Mouse (Mus musculus) forebrain, embryonic 16.5 days (tissue): ENCODE data around the gene Snrpb. TPM values are rescaled to one million over a fixed set of nuclear protein-coding genes. Genes with fewer than 3 reads are reported as not detected.

Experiments used
- ATAC-seq: fragments of 200-750 bp; cut with Nextera tagmentation; 2 replicates; pipeline ENCODE4 v1.8.0; 2017; ENCODE audit warnings: mild to moderate bottlenecking, moderate library complexity
- H3K27ac ChIP-seq: fragments of 300-500 bp; sonication (generic); 2 replicates; pipeline ENCODE4 v1.5.1; 2014; ENCODE audit warnings: low read length, control low read depth
- H3K27me3 ChIP-seq: fragments of 300-500 bp; sonication (generic); replicated peaks from 2 replicates; pipeline ENCODE4 v1.6.1; 2014; ENCODE audit warnings: low read length; ENCODE audit not compliant: control insufficient read depth, insufficient read depth
- H3K36me3 ChIP-seq: fragments of 300-500 bp; sonication (generic); 2 replicates; pipeline ENCODE4 v1.6.1; 2014; ENCODE audit not compliant: control insufficient read depth, insufficient read depth
- H3K4me1 ChIP-seq: fragments of 300-500 bp; sonication (generic); replicated peaks from 2 replicates; pipeline ENCODE4 v1.6.1; 2014; ENCODE audit warnings: low read length; ENCODE audit not compliant: control insufficient read depth, insufficient read depth
- H3K4me2 ChIP-seq: fragments of 300-500 bp; sonication (generic); 2 replicates; pipeline ENCODE4 v1.6.1; 2014; ENCODE audit warnings: mild to moderate bottlenecking, low read length, control low read depth
- H3K4me3 ChIP-seq: fragments of 300-500 bp; sonication (generic); replicated peaks from 2 replicates; pipeline ENCODE4 v1.5.1; 2014; ENCODE audit warnings: mild to moderate bottlenecking, low read length, control low read depth
- H3K9ac ChIP-seq: fragments of 300-500 bp; sonication (generic); replicated peaks from 2 replicates; pipeline ENCODE4 v1.6.1; 2014; ENCODE audit warnings: low read depth, low read length, control low read depth
- H3K9me3 ChIP-seq: fragments of 300-500 bp; sonication (generic); 2 replicates; pipeline ENCODE4 v1.6.1; 2016; ENCODE audit warnings: low read length; ENCODE audit not compliant: control insufficient read depth
- WGBS: fragments of 180-500 bp; shearing (Covaris S2); extraction: QIAGEN DNeasy Blood & Tissue Kit; methylation state at CpG from one replicate; pipeline ENCODE4 v1.1.7; 2014; 5-methylcytosine and 5-hydroxymethylcytosine counted together
- polyA plus RNA-seq: library from polyadenylated mRNA; unstranded; fragments of >200 nt; fragmentation: Nextera tagmentation; extraction: Ambion mirVana; gene quantifications from 2 replicates; pipeline ENCODE4 v1.2.1, GENCODE M21; 2015

Gene Snrpb
- polyA plus RNA-seq, 1 experiment from 2014 or later: 418 TPM

GRCm38 (mm10) chr2:130155171-130155570, 24.0 kb downstream of the Snrpb start:
- Histone ChIP-seq H3K36me3 (no peaks in the 10 kb centered on the region), H3K27me3 (no peaks in the 10 kb centered on the region), H3K9me3 (no peaks in the 10 kb centered on the region), H3K4me2 (no peak overlapping the region), H3K9ac (no peak overlapping the region), H3K4me3 (no peak overlapping the region), H3K4me1 (peaks cover 6% of the 10 kb centered on the region; the same call in 1 of the 2 replicates), H3K27ac (no peak overlapping the region)
- 68% methylated on average over 3 of the region's 3 CpGs for WGBS
- no peak for ATAC-seq

- WGBS: 35% methylated on average over 5 of the region's 5 CpGs
- ATAC-seq: peak; percentile 86
Measured at GRCm38 (mm10) chr2:130146089-130146668, 33.0 kb downstream of the Snrpb start.

DNA sequence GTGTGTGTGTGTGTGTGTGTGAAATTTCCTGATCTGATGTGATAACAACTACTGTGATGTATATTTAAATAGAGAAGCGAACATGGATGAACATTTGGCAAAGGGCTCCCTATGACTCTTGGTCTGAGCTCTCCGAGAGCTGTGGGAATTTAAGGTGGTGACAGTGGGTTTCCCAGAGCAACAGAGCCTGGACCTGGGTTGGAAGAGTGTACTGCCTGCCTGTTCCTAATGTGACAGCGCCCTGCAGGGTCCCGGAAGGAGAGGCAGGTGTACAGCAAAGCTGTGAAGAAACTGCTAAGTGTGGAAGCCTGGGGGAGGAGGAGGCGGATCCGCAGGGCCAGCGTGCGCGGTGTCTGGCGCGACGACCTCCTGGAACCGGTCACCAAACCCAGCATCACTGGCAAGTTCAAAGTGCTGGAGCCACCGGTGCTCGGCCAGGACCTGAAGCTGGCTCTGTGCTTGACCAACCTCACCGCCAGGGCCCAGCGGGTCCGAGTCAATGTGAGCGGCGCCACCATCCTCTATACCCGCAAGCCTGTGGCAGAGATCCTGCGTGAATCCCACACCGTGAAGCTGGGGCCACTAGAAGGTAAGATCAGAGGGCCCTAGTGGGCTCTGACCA, 34.4 kb downstream of the Snrpb start:
- Histone ChIP-seq H3K36me3 (no peaks in the 10 kb centered on the region), H3K4me1 (no peaks in the 10 kb centered on the region), H3K4me3 (no peak overlapping the region), H3K27me3 (no peaks in the 10 kb centered on the region), H3K4me2 (no peak overlapping the region), H3K9ac (no peak overlapping the region), H3K9me3 (no peaks in the 10 kb centered on the region), H3K27ac (no peak overlapping the region)
- WGBS: 81% methylated on average over 23 of the region's 23 CpGs
- ATAC-seq: no peak

More at GRCm38 (mm10) chr2:130146089-130146668, 33.0 kb downstream of the Snrpb start:
- H3K4me1 ChIP-seq: no peaks in the 10 kb centered on the region
- H3K4me2 ChIP-seq: no peak overlapping the region
- H3K4me3 ChIP-seq: no peak overlapping the region
- no peaks in the 10 kb centered on the region for H3K27me3 ChIP-seq
- H3K9ac ChIP-seq: no peak overlapping the region
- H3K27ac ChIP-seq: peak overlapping the region; percentile 45; the same call in 1 of the 2 replicates
- no peaks in the 10 kb centered on the region for H3K36me3 ChIP-seq
- no peaks in the 10 kb centered on the region for H3K9me3 ChIP-seq

GRCm38 (mm10) chr2:130143011-130143410, 36.2 kb downstream of the Snrpb start:
- 90% methylated on average over 8 of the region's 8 CpGs for WGBS
- Histone ChIP-seq H3K9me3 (no peaks in the 10 kb centered on the region), H3K9ac (no peak overlapping the region), H3K4me1 (no peaks in the 10 kb centered on the region), H3K4me3 (no peak overlapping the region), H3K27me3 (no peaks in the 10 kb centered on the region), H3K36me3 (no peaks in the 10 kb centered on the region), H3K4me2 (no peak overlapping the region), H3K27ac (no peak overlapping the region)
- ATAC-seq: no peak

GRCm38 (mm10) chr2:130129687-130130086, 49.5 kb downstream of the Snrpb start:
- Histone ChIP-seq H3K27me3 (no peaks in the 10 kb centered on the region), H3K4me2 (no peak overlapping the region), H3K27ac (no peak overlapping the region), H3K9me3 (no peaks in the 10 kb centered on the region), H3K9ac (no peak overlapping the region), H3K36me3 (no peaks in the 10 kb centered on the region), H3K4me1 (peaks cover 3% of the 10 kb centered on the region; the same call in 1 of the 2 replicates), H3K4me3 (no peak overlapping the region)
- 90% methylated on average over 1 of the region's 1 CpGs for WGBS
- ATAC-seq: no peak

- no peaks in the 10 kb centered on the region for H3K27me3 ChIP-seq
- H3K9ac ChIP-seq: no peak overlapping the region
- peaks cover 3% of the 10 kb centered on the region; the same call in 1 of the 2 replicates for H3K4me1 ChIP-seq
- H3K9me3 ChIP-seq: no peaks in the 10 kb centered on the region
- no peak for ATAC-seq
- H3K36me3 ChIP-seq: no peaks in the 10 kb centered on the region
- 36% methylated on average over 1 of the region's 1 CpGs for WGBS
- H3K27ac ChIP-seq: no peak overlapping the region
- H3K4me3 ChIP-seq: no peak overlapping the region
- H3K4me2 ChIP-seq: no peak overlapping the region
Measured at GRCm38 (mm10) chr2:130126073-130126472, 53.1 kb downstream of the Snrpb start.

DNA sequence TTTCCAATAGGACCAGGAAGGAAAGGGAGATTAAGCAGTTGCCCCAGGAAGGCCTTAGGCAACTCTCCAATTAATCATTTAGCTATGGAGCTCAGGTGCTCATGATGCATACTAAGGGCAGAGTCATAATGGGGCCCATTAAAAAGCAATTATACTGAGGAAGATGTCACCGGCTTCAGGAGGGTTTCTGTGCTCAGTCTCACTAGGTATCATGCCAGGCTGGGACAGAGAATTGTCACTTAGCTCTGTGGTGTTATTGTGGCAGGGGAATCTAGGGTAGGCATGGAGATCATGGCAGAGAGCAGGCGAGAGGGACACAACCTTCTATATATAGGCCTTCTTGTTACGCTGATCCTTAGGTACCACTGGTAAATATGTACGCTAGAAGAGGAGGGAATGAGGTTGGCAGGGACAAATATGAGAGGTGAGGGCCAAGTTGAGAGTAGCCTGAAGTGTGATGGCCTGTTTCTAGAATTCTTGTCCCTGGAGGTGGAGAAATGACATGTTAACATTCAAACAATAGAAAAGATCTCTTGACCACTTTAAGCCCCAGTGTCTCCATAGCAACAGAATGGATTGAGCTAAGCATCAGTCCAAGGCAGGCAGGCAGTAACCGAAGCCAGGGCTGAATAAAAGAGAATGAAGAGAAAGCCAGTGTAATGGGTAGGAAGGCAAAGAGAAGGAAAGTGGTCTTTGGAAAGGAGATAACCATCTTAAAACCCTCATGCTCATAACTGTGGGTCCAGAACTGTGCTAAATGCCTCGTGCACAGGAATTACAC, 53.7 kb downstream of the Snrpb start:
- WGBS: 56% methylated on average over 6 of the region's 6 CpGs
- Histone ChIP-seq H3K4me3 (no peak overlapping the region), H3K4me2 (no peak overlapping the region), H3K9me3 (no peaks in the 10 kb centered on the region), H3K27me3 (no peaks in the 10 kb centered on the region), H3K4me1 (peaks cover 3% of the 10 kb centered on the region; the same call in 1 of the 2 replicates), H3K36me3 (no peaks in the 10 kb centered on the region), H3K27ac (no peak overlapping the region), H3K9ac (no peak overlapping the region)
- ATAC-seq: peak; percentile 59; the same call in 1 of the 2 replicates

Other genes starting within 250 kb of the Snrpb start
- gene Tgm3, start 167.1 kb downstream of the Snrpb start, polyA plus RNA-seq: 0.05 and 0.06 TPM in 2 replicates
- 0.10 and 0.11 TPM in 2 replicates for gene Tgm6, start 67.0 kb downstream of the Snrpb start, polyA plus RNA-seq
- gene Tmc2, start 15.8 kb upstream of the Snrpb start, polyA plus RNA-seq: not detected in 2 replicates
- gene Nop56, start 95.0 kb upstream of the Snrpb start, polyA plus RNA-seq: 287 and 297 TPM in 2 replicates
- gene Idh3b, start 105.1 kb upstream of the Snrpb start, polyA plus RNA-seq: 176 and 179 TPM in 2 replicates
- 2.7 and 3.7 TPM in 2 replicates for gene Ebf4, start 115.8 kb upstream of the Snrpb start, polyA plus RNA-seq
- 18.1 and 19.0 TPM in 2 replicates for gene Cpxm1, start 218.2 kb upstream of the Snrpb start, polyA plus RNA-seq
- gene Gm28372, start 225.8 kb upstream of the Snrpb start, polyA plus RNA-seq: not detected in 2 replicates
- 0.73 and 0.86 TPM in 2 replicates for gene 1700020A23Rik, start 225.9 kb upstream of the Snrpb start, polyA plus RNA-seq
- 0.27 TPM in 1 of 2 replicates, not detected in the other for gene Tmem239, start 227.1 kb upstream of the Snrpb start, polyA plus RNA-seq
- 134 and 138 TPM in 2 replicates for gene Vps16, start 244.9 kb upstream of the Snrpb start, polyA plus RNA-seq
- 17.3 and 17.8 TPM in 2 replicates for gene Pced1a, start 245.3 kb upstream of the Snrpb start, polyA plus RNA-seq